Mouse (Mus musculus): ENCODE data around the gene Ide. TPM values are rescaled to one million over a fixed set of nuclear protein-coding genes. Genes with fewer than 3 reads are reported as not detected.

The Ide gene
- polyA plus RNA-seq, 1 experiment from 2014 or later = 83.2 TPM

DNA sequence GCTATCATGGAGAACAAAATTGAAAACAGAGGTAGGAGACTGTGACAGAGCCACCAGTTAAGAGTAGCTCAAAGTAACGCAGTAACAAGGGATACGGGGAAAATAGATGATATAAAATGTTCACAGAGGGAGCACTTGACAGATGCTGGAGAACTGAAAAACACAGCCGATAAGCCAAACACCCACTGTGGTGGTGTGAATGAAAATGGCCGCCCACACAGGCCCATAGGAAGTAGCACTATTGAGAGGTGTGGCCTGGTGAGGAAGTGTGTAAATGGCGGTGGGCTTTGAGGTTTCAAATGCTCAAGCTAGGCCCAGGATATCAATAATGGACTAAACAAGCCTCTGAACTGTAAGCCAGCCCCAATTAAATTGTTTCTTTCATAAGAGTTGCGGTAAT, 26.2 kb downstream of the Ide start:
- Histone ChIP-seq H3K27ac (replicated peaks in 1 of 2; ENCODE audit: control insufficient read depth in 1 of 2, insufficient read depth in 1 of 2, low read depth in 2 of 2, low read length in 2 of 2) (no peak overlapping the region), H3K36me3 (ENCODE audit: control insufficient read depth, insufficient read depth, low read length) (peaks cover 88% of the 10 kb centered on the region), H3K27me3 (ENCODE audit: control insufficient read depth, insufficient read depth, low read length) (no peaks in the 10 kb centered on the region), H3K4me2 (ENCODE audit: low read length) (no peak overlapping the region), H3K4me1 (ENCODE audit: control insufficient read depth in 2 of 2, insufficient read depth in 2 of 2, low read length in 2 of 2) (peaks cover 11 to 22% of the 10 kb centered on the region in 2 experiments), H3K4me3 (ENCODE audit: control insufficient read depth in 1 of 2, insufficient read depth in 1 of 2, low read depth in 1 of 2, low read length in 2 of 2) (no peak overlapping the region), H3K9me3 (ENCODE audit: control insufficient read depth, low read length) (no peaks in the 10 kb centered on the region), H3K9ac (ENCODE audit: low read length) (no peak overlapping the region)
- no peak for ATAC-seq (ENCODE audit: insufficient number of reproducible peaks, insufficient read depth, low FRiP score, low read depth)
- 90% methylated on average over 6 of the region's 6 CpGs for WGBS

- ATAC-seq (ENCODE audit: insufficient number of reproducible peaks, insufficient read depth, low FRiP score, low read depth) = no peak
- 82% methylated on average over 4 of the region's 4 CpGs for WGBS
- Histone ChIP-seq H3K4me1 (ENCODE audit: control insufficient read depth in 2 of 2, insufficient read depth in 2 of 2, low read length in 2 of 2) (peaks cover 2 to 10% of the 10 kb centered on the region in 2 experiments), H3K4me3 (ENCODE audit: control insufficient read depth in 1 of 2, insufficient read depth in 1 of 2, low read depth in 1 of 2, low read length in 2 of 2) (no peak overlapping the region), H3K27me3 (ENCODE audit: control insufficient read depth, insufficient read depth, low read length) (no peaks in the 10 kb centered on the region), H3K9me3 (ENCODE audit: control insufficient read depth, low read length) (no peaks in the 10 kb centered on the region), H3K36me3 (ENCODE audit: control insufficient read depth, insufficient read depth, low read length) (peaks cover 79% of the 10 kb centered on the region), H3K9ac (ENCODE audit: low read length) (no peak overlapping the region), H3K27ac (replicated peaks in 1 of 2; ENCODE audit: control insufficient read depth in 1 of 2, insufficient read depth in 1 of 2, low read depth in 2 of 2, low read length in 2 of 2) (no peak overlapping the region), H3K4me2 (ENCODE audit: low read length) (no peak overlapping the region)
Measured at GRCm38 (mm10) chr19:37310133-37310532, 27.5 kb downstream of the Ide start.

- 82% methylated on average over 7 of the region's 7 CpGs for WGBS
- no peak for ATAC-seq (ENCODE audit: insufficient number of reproducible peaks, insufficient read depth, low FRiP score, low read depth)
Measured at GRCm38 (mm10) chr19:37308941-37309340, 28.7 kb downstream of the Ide start.

DNA sequence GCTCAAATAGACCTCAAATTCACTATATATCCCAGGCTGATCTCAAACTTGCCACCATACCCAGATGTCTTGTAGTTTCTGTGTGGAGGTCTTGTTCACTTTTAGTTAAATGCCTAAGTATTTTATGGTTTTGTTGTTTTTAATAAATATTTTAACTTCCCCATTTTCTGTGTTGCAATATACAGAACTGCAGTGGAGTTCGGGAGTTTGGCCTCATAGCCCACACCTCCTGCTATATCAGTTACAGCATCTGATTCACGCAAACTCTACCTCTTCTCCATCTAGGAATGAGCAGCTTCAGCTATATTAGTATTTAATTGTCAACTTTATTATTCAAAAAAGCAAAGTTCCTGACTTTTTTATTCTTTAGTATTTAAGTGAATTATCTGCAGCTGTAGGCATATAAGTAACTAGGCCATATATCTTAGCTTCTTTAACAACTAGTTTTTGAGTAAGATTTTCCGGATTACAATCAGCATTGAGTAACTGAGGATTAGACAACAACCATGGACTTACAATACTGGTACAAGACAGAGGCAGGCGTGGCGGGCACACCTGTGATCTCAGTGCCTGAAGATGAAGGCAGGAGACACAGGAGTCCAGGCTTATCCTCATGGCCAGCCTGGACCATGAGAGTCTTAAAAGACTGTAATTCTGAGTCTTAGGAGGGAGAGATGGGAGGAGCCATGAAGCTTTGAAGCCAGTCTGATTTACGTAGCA, 29.7 kb downstream of the Ide start:
- H3K9ac ChIP-seq (ENCODE audit: low read length) = no peak overlapping the region
- ATAC-seq (ENCODE audit: insufficient number of reproducible peaks, insufficient read depth, low FRiP score, low read depth) = no peak
- H3K4me2 ChIP-seq (ENCODE audit: low read length) = no peak overlapping the region
- no peaks in the 10 kb centered on the region for H3K27me3 ChIP-seq (ENCODE audit: control insufficient read depth, insufficient read depth, low read length)
- H3K9me3 ChIP-seq (ENCODE audit: control insufficient read depth, low read length) = no peaks in the 10 kb centered on the region
- H3K4me3 ChIP-seq (ENCODE audit: control insufficient read depth in 1 of 2, insufficient read depth in 1 of 2, low read depth in 1 of 2, low read length in 2 of 2) = no peak overlapping the region
- 94% methylated on average over 6 of the region's 6 CpGs for WGBS
- peaks cover 80% of the 10 kb centered on the region for H3K36me3 ChIP-seq (ENCODE audit: control insufficient read depth, insufficient read depth, low read length)
- H3K27ac ChIP-seq (replicated peaks in 1 of 2; ENCODE audit: control insufficient read depth in 1 of 2, insufficient read depth in 1 of 2, low read depth in 2 of 2, low read length in 2 of 2) = no peak overlapping the region
- no peaks in the 10 kb centered on the region for H3K4me1 ChIP-seq (ENCODE audit: control insufficient read depth in 2 of 2, insufficient read depth in 2 of 2, low read length in 2 of 2)

More at GRCm38 (mm10) chr19:37308941-37309340, 28.7 kb downstream of the Ide start:
- Histone ChIP-seq H3K9ac (ENCODE audit: low read length) (no peak overlapping the region), H3K4me3 (ENCODE audit: control insufficient read depth in 1 of 2, insufficient read depth in 1 of 2, low read depth in 1 of 2, low read length in 2 of 2) (no peak overlapping the region), H3K4me1 (ENCODE audit: control insufficient read depth in 2 of 2, insufficient read depth in 2 of 2, low read length in 2 of 2) (no peaks in the 10 kb centered on the region), H3K9me3 (ENCODE audit: control insufficient read depth, low read length) (no peaks in the 10 kb centered on the region), H3K27ac (replicated peaks in 1 of 2; ENCODE audit: control insufficient read depth in 1 of 2, insufficient read depth in 1 of 2, low read depth in 2 of 2, low read length in 2 of 2) (no peak overlapping the region), H3K4me2 (ENCODE audit: low read length) (no peak overlapping the region), H3K27me3 (ENCODE audit: control insufficient read depth, insufficient read depth, low read length) (no peaks in the 10 kb centered on the region), H3K36me3 (ENCODE audit: control insufficient read depth, insufficient read depth, low read length) (peaks cover 80% of the 10 kb centered on the region)

DNA sequence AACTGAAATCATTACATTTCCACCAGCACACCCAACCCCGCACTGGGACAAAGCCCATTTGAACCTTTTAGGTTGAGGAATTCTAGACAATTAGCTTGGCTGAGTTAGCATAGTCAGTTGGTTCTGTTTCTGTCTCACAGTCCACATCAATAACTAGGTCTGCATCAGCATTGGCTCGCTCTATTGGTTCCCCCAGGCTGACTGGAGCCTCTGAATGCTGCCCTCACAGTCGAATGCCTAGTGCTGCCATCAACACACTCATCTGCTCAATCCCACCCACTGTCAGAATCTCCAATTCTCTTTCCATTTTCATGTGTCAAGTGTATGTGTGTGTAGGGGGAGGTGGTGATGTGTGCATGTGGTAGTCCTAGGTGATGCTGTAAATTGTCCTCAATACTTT, 31.5 kb downstream of the Ide start:
- Histone ChIP-seq H3K9me3 (ENCODE audit: control insufficient read depth, low read length) (no peaks in the 10 kb centered on the region), H3K27me3 (ENCODE audit: control insufficient read depth, insufficient read depth, low read length) (no peaks in the 10 kb centered on the region), H3K4me3 (ENCODE audit: control insufficient read depth in 1 of 2, insufficient read depth in 1 of 2, low read depth in 1 of 2, low read length in 2 of 2) (no peak overlapping the region), H3K4me1 (ENCODE audit: control insufficient read depth in 2 of 2, insufficient read depth in 2 of 2, low read length in 2 of 2) (no peaks in the 10 kb centered on the region), H3K27ac (replicated peaks in 1 of 2; ENCODE audit: control insufficient read depth in 1 of 2, insufficient read depth in 1 of 2, low read depth in 2 of 2, low read length in 2 of 2) (no peak overlapping the region), H3K36me3 (ENCODE audit: control insufficient read depth, insufficient read depth, low read length) (peaks cover 71% of the 10 kb centered on the region), H3K9ac (ENCODE audit: low read length) (no peak overlapping the region), H3K4me2 (ENCODE audit: low read length) (no peak overlapping the region)
- ATAC-seq (ENCODE audit: insufficient number of reproducible peaks, insufficient read depth, low FRiP score, low read depth) = no peak
- WGBS = 88% methylated on average over 3 of the region's 3 CpGs

DNA sequence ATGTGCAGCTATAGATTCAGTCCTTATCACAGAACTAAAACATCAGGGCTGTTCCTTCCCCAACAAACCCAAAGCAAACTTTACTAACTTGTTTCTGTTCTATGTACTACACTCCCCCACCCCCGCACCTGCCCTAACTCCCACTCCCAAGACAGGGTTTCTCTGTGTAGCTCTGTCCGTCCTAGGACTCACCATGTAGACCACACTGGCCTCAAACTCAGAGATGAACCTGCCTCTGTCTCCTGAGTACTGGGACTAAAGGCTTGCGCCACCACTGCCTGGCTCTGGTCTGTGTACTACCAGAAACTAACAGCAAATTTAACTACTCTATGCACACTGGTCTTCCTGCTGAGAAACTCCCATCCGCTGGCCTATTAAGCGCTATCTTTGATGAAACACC, 32.8 kb downstream of the Ide start:
- 94% methylated on average over 5 of the region's 5 CpGs for WGBS
- Histone ChIP-seq H3K36me3 (ENCODE audit: control insufficient read depth, insufficient read depth, low read length) (peaks cover 58% of the 10 kb centered on the region), H3K27ac (replicated peaks in 1 of 2; ENCODE audit: control insufficient read depth in 1 of 2, insufficient read depth in 1 of 2, low read depth in 2 of 2, low read length in 2 of 2) (no peak overlapping the region), H3K4me2 (ENCODE audit: low read length) (no peak overlapping the region), H3K27me3 (ENCODE audit: control insufficient read depth, insufficient read depth, low read length) (no peaks in the 10 kb centered on the region), H3K4me3 (ENCODE audit: control insufficient read depth in 1 of 2, insufficient read depth in 1 of 2, low read depth in 1 of 2, low read length in 2 of 2) (no peak overlapping the region), H3K9me3 (ENCODE audit: control insufficient read depth, low read length) (no peaks in the 10 kb centered on the region), H3K4me1 (ENCODE audit: control insufficient read depth in 2 of 2, insufficient read depth in 2 of 2, low read length in 2 of 2) (no peaks in the 10 kb centered on the region), H3K9ac (ENCODE audit: low read length) (no peak overlapping the region)
- no peak for ATAC-seq (ENCODE audit: insufficient number of reproducible peaks, insufficient read depth, low FRiP score, low read depth)

DNA sequence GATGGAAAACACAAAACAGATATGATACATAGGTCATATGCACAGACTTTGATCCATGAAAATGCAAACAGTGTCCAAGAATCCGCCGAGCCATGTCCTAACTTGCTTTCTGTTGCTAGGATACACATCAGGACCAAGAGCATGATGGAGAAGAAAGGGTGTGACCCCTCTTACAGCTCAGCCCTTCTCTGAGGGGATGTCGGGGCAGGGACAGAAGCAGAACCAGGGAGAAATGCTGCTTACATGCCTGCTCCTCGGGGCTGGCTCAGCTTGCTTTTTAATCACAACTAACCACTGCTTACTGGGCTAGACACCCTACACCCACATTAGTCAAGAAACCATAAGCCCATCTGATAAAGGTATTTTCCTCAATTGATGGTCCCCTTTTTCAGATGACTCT, 33.6 kb downstream of the Ide start:
- H3K4me3 ChIP-seq (ENCODE audit: control insufficient read depth in 1 of 2, insufficient read depth in 1 of 2, low read depth in 1 of 2, low read length in 2 of 2) = no peak overlapping the region
- 82% methylated on average over 4 of the region's 4 CpGs for WGBS
- H3K36me3 ChIP-seq (ENCODE audit: control insufficient read depth, insufficient read depth, low read length) = peaks cover 49% of the 10 kb centered on the region
- H3K27me3 ChIP-seq (ENCODE audit: control insufficient read depth, insufficient read depth, low read length) = no peaks in the 10 kb centered on the region
- H3K4me1 ChIP-seq (ENCODE audit: control insufficient read depth in 2 of 2, insufficient read depth in 2 of 2, low read length in 2 of 2) = no peaks in the 10 kb centered on the region
- no peak overlapping the region for H3K9ac ChIP-seq (ENCODE audit: low read length)
- no peak for ATAC-seq (ENCODE audit: insufficient number of reproducible peaks, insufficient read depth, low FRiP score, low read depth)
- H3K4me2 ChIP-seq (ENCODE audit: low read length) = no peak overlapping the region
- no peak overlapping the region for H3K27ac ChIP-seq (replicated peaks in 1 of 2; ENCODE audit: control insufficient read depth in 1 of 2, insufficient read depth in 1 of 2, low read depth in 2 of 2, low read length in 2 of 2)
- no peaks in the 10 kb centered on the region for H3K9me3 ChIP-seq (ENCODE audit: control insufficient read depth, low read length)

DNA sequence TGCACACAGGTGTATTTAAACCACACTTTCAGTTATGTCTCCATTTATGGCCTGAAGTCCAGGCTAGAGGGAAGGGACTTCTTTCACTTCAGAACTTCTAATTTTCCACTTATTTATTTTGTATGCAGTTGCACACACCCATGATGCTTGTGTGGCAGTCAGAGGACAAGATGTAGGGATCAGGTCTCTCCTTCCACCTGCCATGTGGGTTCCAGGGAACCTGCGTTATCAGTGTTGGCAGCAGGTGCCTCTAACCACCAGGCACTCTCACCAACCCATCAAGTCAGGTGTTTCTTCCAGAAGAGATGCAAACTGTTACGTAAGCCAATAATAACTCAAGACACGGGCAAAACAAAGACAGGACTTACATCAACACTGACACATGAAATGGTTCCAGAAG, 35.9 kb downstream of the Ide start:
- no peaks in the 10 kb centered on the region for H3K9me3 ChIP-seq (ENCODE audit: control insufficient read depth, low read length)
- no peak for ATAC-seq (ENCODE audit: insufficient number of reproducible peaks, insufficient read depth, low FRiP score, low read depth)
- H3K4me1 ChIP-seq (ENCODE audit: control insufficient read depth in 2 of 2, insufficient read depth in 2 of 2, low read length in 2 of 2) = no peaks in the 10 kb centered on the region
- no peak overlapping the region for H3K27ac ChIP-seq (replicated peaks in 1 of 2; ENCODE audit: control insufficient read depth in 1 of 2, insufficient read depth in 1 of 2, low read depth in 2 of 2, low read length in 2 of 2)
- 81% methylated on average over 3 of the region's 3 CpGs for WGBS
- no peak overlapping the region for H3K4me2 ChIP-seq (ENCODE audit: low read length)
- no peak overlapping the region for H3K9ac ChIP-seq (ENCODE audit: low read length)
- peaks cover 29% of the 10 kb centered on the region for H3K36me3 ChIP-seq (ENCODE audit: control insufficient read depth, insufficient read depth, low read length)
- H3K27me3 ChIP-seq (ENCODE audit: control insufficient read depth, insufficient read depth, low read length) = no peaks in the 10 kb centered on the region
- H3K4me3 ChIP-seq (ENCODE audit: control insufficient read depth in 1 of 2, insufficient read depth in 1 of 2, low read depth in 1 of 2, low read length in 2 of 2) = no peak overlapping the region

All from heart, embryonic 14.5 days (tissue).